Mouse (Mus musculus) liver, embryonic 16.5 days (tissue): ENCODE measurements at regions not wholly inside any gene's neighbourhood (a gene's known extent, or its start where the extent isn't known, plus 50 kb on each side); places are given as distances from the start of the nearest gene placed in this dataset. TPM values are rescaled to one million over a fixed set of nuclear protein-coding genes. Genes with fewer than 3 reads are reported as not detected.

Experiments
- ATAC-seq: fragments of 200-750 bp; cut with Nextera tagmentation; 2 replicates; pipeline ENCODE4 v1.8.0; 2017; ENCODE audit warnings: low read depth, mild to moderate bottlenecking, moderate number of reproducible peaks, moderate library complexity
- H3K27ac ChIP-seq: fragments of 300-500 bp; sonication (generic); 2 replicates; pipeline ENCODE4 v1.5.1; 2014; ENCODE audit warnings: mild to moderate bottlenecking, low read length
- H3K27me3 ChIP-seq: fragments of 300-500 bp; sonication (generic); 2 replicates; pipeline ENCODE4 v1.6.1; 2014; ENCODE audit warnings: low read depth, low read length, mixed read lengths; ENCODE audit not compliant: control insufficient read depth, insufficient read depth
- H3K36me3 ChIP-seq: fragments of 300-500 bp; sonication (generic); 2 replicates; pipeline ENCODE4 v1.6.1; 2014; ENCODE audit warnings: mild to moderate bottlenecking; ENCODE audit not compliant: control insufficient read depth, insufficient read depth
- H3K4me1 ChIP-seq: fragments of 300-500 bp; sonication (generic); 2 replicates; pipeline ENCODE4 v1.6.1; 2014; ENCODE audit warnings: low read depth, low read length, mixed read lengths; ENCODE audit not compliant: control insufficient read depth
- H3K4me2 ChIP-seq: fragments of 300-500 bp; sonication (generic); 2 replicates; pipeline ENCODE4 v1.6.1; 2014; ENCODE audit warnings: low read depth, low read length, mixed read lengths
- H3K4me3 ChIP-seq: fragments of 300-500 bp; sonication (generic); 2 replicates; pipeline ENCODE4 v1.5.1; 2014; ENCODE audit warnings: low read depth, mild to moderate bottlenecking, low read length
- H3K9ac ChIP-seq: fragments of 300-500 bp; sonication (generic); 2 replicates; pipeline ENCODE4 v1.6.1; 2014; ENCODE audit warnings: low read depth, low read length
- H3K9me3 ChIP-seq: fragments of 300-500 bp; sonication (generic); replicated peaks from 2 replicates; pipeline ENCODE4 v1.6.1; 2016; ENCODE audit warnings: low read length; ENCODE audit not compliant: control insufficient read depth
- WGBS: fragments of 180-500 bp; shearing (Covaris S2); extraction: QIAGEN DNeasy Blood & Tissue Kit; methylation state at CpG from one replicate; pipeline ENCODE4 v1.1.7; 2014; ENCODE audit not compliant: insufficient replicate concordance; 5-methylcytosine and 5-hydroxymethylcytosine counted together
- microRNA-seq: library from miRNA; unstranded; fragments of <30 nt; microRNA quantifications from one replicate; pipeline ENCODE4, GENCODE M21; 2016

GRCm38 (mm10) chr10:46349613-46350012 lies 772.0 kb downstream of the Hace1 start:
- H3K9me3 ChIP-seq = no peaks in the 10 kb centered on the region
- WGBS = 66% methylated on average over 4 of the region's 4 CpGs
- no peaks in the 10 kb centered on the region for H3K36me3 ChIP-seq
- no peak overlapping the region for H3K4me3 ChIP-seq
- H3K9ac ChIP-seq = no peak overlapping the region
- H3K4me2 ChIP-seq = no peak overlapping the region
- H3K4me1 ChIP-seq = no peaks in the 10 kb centered on the region
- no peak overlapping the region for H3K27ac ChIP-seq
- no peak for ATAC-seq
- no peaks in the 10 kb centered on the region for H3K27me3 ChIP-seq

- 62% methylated on average over 2 of the region's 2 CpGs for whole genome bisulfite sequencing
- Histone ChIP-seq H3K4me1 (no peaks in the 10 kb centered on the region), H3K4me3 (no peak overlapping the region), H3K36me3 (no peaks in the 10 kb centered on the region), H3K9ac (no peak overlapping the region), H3K27me3 (no peaks in the 10 kb centered on the region), H3K4me2 (no peak overlapping the region), H3K9me3 (no peaks in the 10 kb centered on the region), H3K27ac (no peak overlapping the region)
- ATAC-seq = no peak
These were observed 772.6 kb downstream of the Hace1 start for GRCm38 (mm10) chr10:46350196-46350595.

- H3K27ac ChIP-seq = no peak overlapping the region
- no peak overlapping the region for H3K4me3 ChIP-seq
- no peaks in the 10 kb centered on the region for H3K9me3 ChIP-seq
- H3K9ac ChIP-seq = no peak overlapping the region
- no peaks in the 10 kb centered on the region for H3K4me1 ChIP-seq
- H3K4me2 ChIP-seq = no peak overlapping the region
- H3K27me3 ChIP-seq = no peaks in the 10 kb centered on the region
- no peaks in the 10 kb centered on the region for H3K36me3 ChIP-seq
- no peak for ATAC-seq
- 26% methylated on average over 1 of the region's 1 CpGs for WGBS
These were observed 779.1 kb downstream of the Hace1 start for GRCm38 (mm10) chr10:46356775-46357174.

GRCm38 (mm10) chr10:46373715-46374475 lies 796.3 kb downstream of the Hace1 start:
- no peak for ATAC-seq
- H3K4me2 ChIP-seq = no peak overlapping the region
- no peaks in the 10 kb centered on the region for H3K27me3 ChIP-seq
- H3K4me3 ChIP-seq = no peak overlapping the region
- H3K9ac ChIP-seq = no peak overlapping the region
- H3K27ac ChIP-seq = no peak overlapping the region
- no peaks in the 10 kb centered on the region for H3K36me3 ChIP-seq
- no peaks in the 10 kb centered on the region for H3K4me1 ChIP-seq
- H3K9me3 ChIP-seq = no peaks in the 10 kb centered on the region
- WGBS = 66% methylated on average over 7 of the region's 7 CpGs

GRCm38 (mm10) chr10:46374646-46375045 lies 797.0 kb downstream of the Hace1 start:
- 77% methylated on average over 3 of the region's 3 CpGs for WGBS
- H3K9me3 ChIP-seq = no peaks in the 10 kb centered on the region
- H3K4me2 ChIP-seq = no peak overlapping the region
- H3K36me3 ChIP-seq = no peaks in the 10 kb centered on the region
- no peak overlapping the region for H3K9ac ChIP-seq
- H3K27ac ChIP-seq = no peak overlapping the region
- H3K27me3 ChIP-seq = no peaks in the 10 kb centered on the region
- no peaks in the 10 kb centered on the region for H3K4me1 ChIP-seq
- no peak overlapping the region for H3K4me3 ChIP-seq
- ATAC-seq = no peak

- H3K36me3 ChIP-seq = no peaks in the 10 kb centered on the region
- no peaks in the 10 kb centered on the region for H3K27me3 ChIP-seq
- H3K4me3 ChIP-seq = no peak overlapping the region
- WGBS = 68% methylated on average over 4 of the region's 4 CpGs
- no peak overlapping the region for H3K27ac ChIP-seq
- no peak overlapping the region for H3K4me2 ChIP-seq
- H3K4me1 ChIP-seq = no peaks in the 10 kb centered on the region
- H3K9ac ChIP-seq = no peak overlapping the region
- H3K9me3 ChIP-seq = no peaks in the 10 kb centered on the region
- no peak for ATAC-seq
These were observed 819.5 kb downstream of the Hace1 start for GRCm38 (mm10) chr10:46397089-46397488.

GRCm38 (mm10) chr10:46403883-46404282 lies 826.3 kb downstream of the Hace1 start:
- Histone ChIP-seq H3K36me3 (no peaks in the 10 kb centered on the region), H3K27me3 (no peaks in the 10 kb centered on the region), H3K27ac (no peak overlapping the region), H3K9me3 (no peaks in the 10 kb centered on the region), H3K4me1 (no peaks in the 10 kb centered on the region), H3K9ac (no peak overlapping the region), H3K4me3 (no peak overlapping the region), H3K4me2 (no peak overlapping the region)
- no peak for ATAC-seq
- WGBS = 57% methylated on average over 2 of the region's 2 CpGs

Small RNA genes in the stretch of these regions (microRNA-seq; reads per million reads assigned to microRNA genes)
- gene Gm27410 = not detected
